Mouse (Mus musculus) ES-E14 (cell line): Measurements from ENCODE around the gene Cblc. TPM values are rescaled to one million over a fixed set of nuclear protein-coding genes. Genes with fewer than 3 reads are reported as not detected.

Source experiments
- DNase-seq: peaks from one replicate; pipeline ENCODE4 v3.0.0-alpha.2; 2013; ENCODE audit warnings: low read depth, low spot score
- H3K27ac ChIP-seq: 2 replicates; pipeline ENCODE4 v1.5.1; 2012; ENCODE audit warnings: low read depth, mild to moderate bottlenecking, low read length, moderate library complexity, mixed read lengths; ENCODE audit not compliant: poor library complexity, insufficient read depth, severe bottlenecking
- H3K36me3 ChIP-seq: 2 replicates; pipeline ENCODE4 v1.6.1; 2012; ENCODE audit warnings: mild to moderate bottlenecking, low read length, moderate library complexity, mixed read lengths; ENCODE audit not compliant: control insufficient read depth, poor library complexity, insufficient read depth, severe bottlenecking
- H3K4me1 ChIP-seq, 2 experiments: fragments of 150-350 bp in 1 of 2; sonication (generic) in 1 of 2; 2 replicates each; pipeline ENCODE4 v1.6.1; 2012; ENCODE audit warnings: low read length in 2 of 2, mild to moderate bottlenecking in 1 of 2, mixed read lengths in 1 of 2; ENCODE audit not compliant: control insufficient read depth in 2 of 2, insufficient read depth in 2 of 2, poor library complexity in 1 of 2
- H3K4me3 ChIP-seq, 2 experiments: fragments of 150-350 bp in 1 of 2; sonication (generic) in 1 of 2; 2 replicates each; pipeline ENCODE4 v1.5.1; 2012; ENCODE audit warnings: low read length in 2 of 2, low read depth in 1 of 2, mild to moderate bottlenecking in 1 of 2, mixed read lengths in 1 of 2; ENCODE audit not compliant: insufficient read depth in 1 of 2, poor library complexity in 1 of 2, severe bottlenecking in 1 of 2
- H3K9ac ChIP-seq: 2 replicates; pipeline ENCODE4 v1.6.1; 2012; ENCODE audit warnings: low read depth, mild to moderate bottlenecking, low read length, mixed read lengths; ENCODE audit not compliant: poor library complexity, insufficient read depth, severe bottlenecking
- H3K9me3 ChIP-seq: fragments of 150-350 bp; sonication (generic); 2 replicates; pipeline ENCODE4 v1.6.1; 2012; ENCODE audit warnings: low read depth, mild to moderate bottlenecking, low read length; ENCODE audit not compliant: control insufficient read depth, insufficient read depth
- CHD2 ChIP-seq: IDR thresholded peaks from 2 replicates; pipeline ENCODE4 v1.6.1; 2014; ENCODE audit warnings: mild to moderate bottlenecking, low read depth, low read length, inconsistent platforms
- HCFC1 ChIP-seq: IDR thresholded peaks from 2 replicates; pipeline ENCODE4 v1.6.1; 2012; ENCODE audit warnings: low read length, inconsistent platforms, borderline replicate concordance; ENCODE audit not compliant: insufficient read depth
- MAFK ChIP-seq: IDR thresholded peaks from 2 replicates; pipeline ENCODE4 v1.6.1; 2014; ENCODE audit warnings: mild to moderate bottlenecking, low read depth, low read length, inconsistent platforms; ENCODE audit not compliant: insufficient read depth
- ZC3H11A ChIP-seq: IDR thresholded peaks from 2 replicates; pipeline ENCODE4 v1.6.1; 2012; ENCODE audit warnings: low read depth, mild to moderate bottlenecking, inconsistent platforms, low read length, borderline replicate concordance
- ZNF384 ChIP-seq: IDR thresholded peaks from 2 replicates; pipeline ENCODE4 v1.6.1; 2012; ENCODE audit warnings: low read depth, low read length, inconsistent platforms
- in situ Hi-C, 2 experiments: fragments of 600-800 bp; cut with MboI; formaldehyde crosslinking; loops; one replicate each; pipeline ENCODE4 v1.15.1; 2025; ENCODE audit warnings: low sequenced_read_pairs in 2 of 2, inconsistent platforms in 1 of 2; ENCODE audit not compliant: unreplicated experiment in 2 of 2
- total RNA-seq: library from RNA; depleted of rRNA; stranded (reverse); fragments of 300-350 nt; gene quantifications from 2 replicates; pipeline ENCODE4 v1.2.3, GENCODE M21; 2012

The Cblc gene
- total RNA-seq, 1 experiment: 3.5 TPM

- peaks cover 0 to 14% of the 10 kb centered on the region in 2 experiments; a peak in 3 of 4 replicates for H3K4me1 ChIP-seq
- in situ Hi-C loops: loop anchor here (5.0 to 10.0 kb wide), 2 partner anchors 46 to 68 kb away; partner anchors contain the start of gene Gm19345 (in 1 of the 2)
- H3K9ac ChIP-seq: no peak overlapping the region
Measured at GRCm38 (mm10) chr7:19806356-19806969, 9.9 kb upstream of the Cblc start.

DNA sequence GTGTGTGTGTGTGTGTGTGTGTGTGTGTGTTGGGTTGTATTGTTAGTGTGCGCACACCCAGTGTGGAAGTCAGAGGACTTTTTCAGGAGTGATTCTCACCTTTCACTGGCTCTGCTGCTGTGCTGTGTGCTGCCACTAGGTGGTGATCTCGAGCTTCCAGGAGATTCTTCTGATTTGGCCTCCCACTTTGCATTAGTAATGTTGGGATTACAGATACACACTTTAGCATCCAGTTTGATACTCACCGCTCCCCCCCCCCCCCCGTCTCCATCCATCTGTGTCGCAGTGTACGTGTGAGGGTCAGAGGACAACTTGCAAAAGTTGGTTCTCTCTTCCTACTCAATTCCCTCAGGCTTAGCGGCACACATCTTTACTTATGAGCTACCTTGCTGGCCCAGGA, 6.4 kb upstream of the Cblc start:
- H3K4me1 ChIP-seq: no peaks in the 10 kb centered on the region; a peak in 1 of 4 replicates

More at GRCm38 (mm10) chr7:19806356-19806969, 9.9 kb upstream of the Cblc start:
- no peak for TF ChIP-seq MAFK
- TF ChIP-seq CHD2: no peak
- TF ChIP-seq ZC3H11A: no peak
- TF ChIP-seq ZNF384: no peak
- no peak for TF ChIP-seq HCFC1
- H3K4me3 ChIP-seq: no peak overlapping the region
- no peak overlapping the region for H3K27ac ChIP-seq
- H3K36me3 ChIP-seq: peaks cover 8% of the 10 kb centered on the region
- DNase-seq: no peak
- no peaks in the 10 kb centered on the region for H3K9me3 ChIP-seq

DNA sequence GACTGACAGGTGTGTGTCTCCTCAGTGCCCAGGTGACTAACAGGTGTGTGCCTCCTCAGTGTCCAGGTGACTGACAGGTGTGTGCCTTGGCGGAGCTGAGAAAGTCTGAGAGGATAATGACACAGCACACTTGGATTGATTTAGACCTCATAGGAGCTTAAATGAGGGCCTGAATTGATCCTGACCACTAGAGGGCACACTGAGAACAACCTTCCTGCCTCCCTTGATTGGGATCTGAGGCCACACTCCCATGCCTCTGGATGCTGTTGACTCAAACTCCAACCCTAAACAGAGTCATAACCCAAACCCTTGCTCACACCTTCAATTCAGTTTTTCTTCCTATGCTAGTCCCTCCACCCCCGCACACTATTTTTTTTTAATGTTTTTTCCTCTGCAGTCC, 4.2 kb upstream of the Cblc start:
- in situ Hi-C loops: loop anchor here (5.0 to 10.0 kb wide), 2 partner anchors 72 to 74 kb away; no protein-coding TSS in a partner anchor
- TF ChIP-seq MAFK (no peak), HCFC1 (no peak), CHD2 (no peak), ZC3H11A (peak; percentile 62), ZNF384 (no peak)
- no peaks in the 10 kb centered on the region; a peak in 1 of 4 replicates for H3K4me1 ChIP-seq
- H3K4me3 ChIP-seq: no peak overlapping the region
- no peak overlapping the region for H3K9ac ChIP-seq
- H3K9me3 ChIP-seq: no peaks in the 10 kb centered on the region
- peak; percentile 64 for DNase-seq
- H3K27ac ChIP-seq: no peak overlapping the region
- no peaks in the 10 kb centered on the region for H3K36me3 ChIP-seq

More for the DNA sequence above, 6.4 kb upstream of the Cblc start:
- H3K4me3 ChIP-seq: no peak overlapping the region
- no peak overlapping the region for H3K9ac ChIP-seq
- TF ChIP-seq MAFK: no peak
- TF ChIP-seq HCFC1: no peak
- TF ChIP-seq CHD2: no peak
- peak; percentile 90 for TF ChIP-seq ZC3H11A
- TF ChIP-seq ZNF384: no peak
- no peaks in the 10 kb centered on the region for H3K9me3 ChIP-seq
- no peak for DNase-seq
- in situ Hi-C loops: loop anchor here (5.0 to 10.0 kb wide), 2 partner anchors 69 to 72 kb away; no protein-coding TSS in a partner anchor
- H3K27ac ChIP-seq: no peak overlapping the region
- no peaks in the 10 kb centered on the region for H3K36me3 ChIP-seq

DNA sequence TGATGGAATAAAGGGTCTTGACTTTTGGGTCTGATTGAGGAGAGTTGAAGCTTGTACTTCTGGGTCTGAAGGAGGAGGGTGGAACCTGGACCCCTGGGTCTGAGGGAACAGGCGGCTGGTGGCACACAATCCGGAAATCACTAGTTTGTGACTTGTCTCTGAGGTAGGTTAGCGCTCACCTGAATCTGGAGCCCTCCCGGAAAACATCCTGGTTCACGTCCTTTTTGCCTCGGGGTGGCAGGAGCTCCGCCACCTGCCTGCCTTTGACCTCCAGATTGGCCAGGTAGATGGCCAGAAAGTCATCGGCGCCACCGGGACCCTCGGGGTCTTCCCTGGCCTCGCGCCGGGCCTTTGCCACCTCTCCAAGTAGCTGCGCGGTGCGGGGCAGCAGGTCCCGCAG, 355 bp downstream of the Cblc start:
- no peak for DNase-seq
- H3K9ac ChIP-seq: peak overlapping the region; percentile 67
- in situ Hi-C loops: no loop called here
- no peak overlapping the region for H3K27ac ChIP-seq
- H3K36me3 ChIP-seq: no peaks in the 10 kb centered on the region
- no peaks in the 10 kb centered on the region for H3K4me1 ChIP-seq
- no peaks in the 10 kb centered on the region for H3K9me3 ChIP-seq
- H3K4me3 ChIP-seq: peak overlapping the region; percentile 65 to 76
- TF ChIP-seq CHD2 (no peak), MAFK (no peak), ZC3H11A (no peak), HCFC1 (no peak), ZNF384 (no peak)
